Mouse (Mus musculus): ENCODE measurements around the gene Gm14137. TPM values are rescaled to one million over a fixed set of nuclear protein-coding genes. Genes with fewer than 3 reads are reported as not detected.
A peak's percentile ranks its signal among the peaks of the same experiment; 100 is the strongest.

The Gm14137 gene
- total RNA-seq (2021), result not detected

DNA sequence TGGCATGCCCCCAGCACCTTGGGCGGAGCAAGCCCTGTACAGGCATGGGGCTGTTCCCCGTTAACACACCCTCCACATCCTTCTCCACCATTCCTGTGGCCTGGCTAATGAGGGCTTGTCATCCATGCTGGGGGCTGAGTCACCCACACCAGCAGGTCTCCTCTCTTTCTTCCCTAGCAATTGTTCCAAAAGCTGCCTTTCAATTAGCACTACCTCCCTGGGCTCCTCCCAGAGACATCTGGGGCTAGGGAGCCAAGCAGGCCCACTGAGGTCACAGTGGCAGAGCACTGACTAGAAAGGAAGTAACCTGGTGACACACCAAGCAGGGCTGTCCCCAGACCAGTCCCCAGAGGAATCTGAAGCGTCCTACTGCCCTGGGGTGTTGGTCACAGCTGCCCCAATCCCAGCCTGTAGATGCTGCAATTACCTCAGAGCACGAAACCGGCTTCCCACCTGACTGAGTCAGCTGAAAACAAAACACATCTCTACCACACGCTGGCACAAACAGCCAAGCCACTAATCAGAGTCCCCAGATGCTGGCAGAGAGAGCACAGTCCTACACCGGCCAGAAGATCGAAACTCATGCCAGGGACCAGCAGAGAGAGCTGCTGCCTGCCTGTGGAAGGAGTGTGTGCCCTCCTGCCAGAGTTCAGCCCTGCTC lies at the start of gene Gm14137:
TSS of gene Gm14137 (plus strand) at position 519 of the 661 bp plus-strand sequence.
- peak; percentile 62 for DNase-seq
- intact Hi-C loops (cut with DNase I), result no loop called here

DNA sequence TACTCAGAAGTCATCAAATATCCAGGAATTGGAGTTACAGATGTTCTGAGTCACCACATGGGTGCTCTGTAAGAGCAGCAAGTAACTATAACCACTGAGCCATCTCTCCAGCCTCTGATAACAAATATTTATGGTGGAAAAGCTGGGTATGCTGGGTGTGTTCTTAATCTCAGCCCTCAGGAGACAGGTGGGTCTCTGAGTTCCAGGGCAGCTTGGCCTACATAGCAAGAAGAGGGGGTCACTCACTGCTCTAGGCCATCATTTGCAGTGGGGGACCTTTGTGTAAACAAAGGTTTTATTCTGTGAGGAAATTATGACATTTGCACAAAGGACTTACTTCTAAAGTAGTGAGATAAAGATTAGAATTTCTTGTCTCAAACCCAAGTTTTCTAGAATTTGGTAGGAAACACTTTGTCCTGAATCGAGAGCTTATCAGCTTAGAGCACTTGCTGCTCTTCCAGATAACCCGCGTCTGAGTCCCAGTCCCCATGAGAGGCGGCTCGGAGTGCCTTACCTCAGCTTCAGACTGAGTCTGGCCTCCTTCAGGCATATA lies 37.9 kb upstream of the Gm14137 start:
- DNase-seq, result no peak
- intact Hi-C loops (cut with DNase I), result no loop called here

DNA sequence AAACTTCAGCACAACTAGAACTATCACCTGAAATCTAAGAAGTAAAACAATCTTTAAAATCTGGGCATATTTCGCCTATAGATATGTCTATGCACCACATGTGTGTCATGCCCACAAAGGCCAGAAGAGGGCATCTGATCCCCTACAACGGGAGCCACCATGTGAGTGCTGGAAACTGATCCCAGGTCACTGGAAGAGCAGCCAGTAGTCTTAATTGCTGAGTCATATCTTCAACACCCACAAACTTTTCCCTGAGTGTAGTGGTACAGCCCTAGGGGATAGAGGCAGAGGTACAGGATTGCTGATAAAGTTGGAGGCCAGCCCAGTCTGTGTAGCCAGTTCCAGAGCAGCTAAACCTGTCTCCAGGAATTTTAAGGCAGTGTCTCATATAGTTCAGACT lies 29.1 kb upstream of the Gm14137 start:
- intact Hi-C loops (cut with DNase I), result no loop called here
- no peak for DNase-seq

DNA sequence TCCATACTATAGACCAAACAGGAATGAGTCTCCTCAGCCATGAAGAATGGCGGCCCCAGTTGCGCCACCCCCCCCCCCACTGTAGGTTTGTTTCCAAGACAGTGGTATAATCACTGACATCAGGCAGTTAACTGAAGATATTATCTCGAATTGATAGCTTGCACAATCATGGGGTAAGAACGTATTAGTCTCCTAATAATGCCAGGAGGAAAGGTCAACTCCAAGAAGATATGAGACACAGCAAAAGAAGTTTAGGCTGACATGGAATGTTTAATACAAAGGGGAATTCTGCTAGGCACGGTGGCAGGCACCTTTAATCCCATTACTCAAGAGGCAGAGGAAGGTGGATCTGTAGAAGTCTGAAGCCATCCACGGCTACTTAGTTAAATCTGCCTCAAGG lies 27.9 kb upstream of the Gm14137 start:
- intact Hi-C loops (cut with DNase I), result no loop called here
- DNase-seq, result no peak

DNA sequence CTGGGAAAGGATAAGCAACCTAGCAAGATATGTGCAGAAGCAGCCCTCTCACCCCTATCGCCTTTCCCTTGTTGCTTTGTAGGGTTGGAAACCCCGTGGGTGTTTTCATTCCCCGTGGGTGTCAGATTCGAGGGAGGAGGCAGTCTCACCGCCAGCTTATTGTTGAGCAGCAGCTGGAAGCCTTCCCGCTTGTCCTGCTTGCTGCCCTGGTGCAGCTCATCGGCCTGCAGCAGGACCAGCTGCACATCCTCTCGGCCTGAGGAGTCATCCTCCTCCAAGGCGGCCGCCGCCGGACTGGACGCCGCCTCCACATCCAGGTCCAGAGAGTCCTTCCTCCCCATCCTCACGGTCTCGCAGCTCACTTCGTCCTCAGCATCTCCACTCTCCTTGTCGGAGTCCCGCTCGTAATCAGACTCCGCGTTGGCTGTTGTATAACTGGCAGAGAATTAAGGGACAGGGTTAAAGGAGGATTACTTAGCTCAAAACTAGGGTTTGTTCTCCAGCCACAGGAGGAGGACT lies 27.1 kb upstream of the Gm14137 start:
- intact Hi-C loops (cut with DNase I), result no loop called here
- no peak for DNase-seq

DNA sequence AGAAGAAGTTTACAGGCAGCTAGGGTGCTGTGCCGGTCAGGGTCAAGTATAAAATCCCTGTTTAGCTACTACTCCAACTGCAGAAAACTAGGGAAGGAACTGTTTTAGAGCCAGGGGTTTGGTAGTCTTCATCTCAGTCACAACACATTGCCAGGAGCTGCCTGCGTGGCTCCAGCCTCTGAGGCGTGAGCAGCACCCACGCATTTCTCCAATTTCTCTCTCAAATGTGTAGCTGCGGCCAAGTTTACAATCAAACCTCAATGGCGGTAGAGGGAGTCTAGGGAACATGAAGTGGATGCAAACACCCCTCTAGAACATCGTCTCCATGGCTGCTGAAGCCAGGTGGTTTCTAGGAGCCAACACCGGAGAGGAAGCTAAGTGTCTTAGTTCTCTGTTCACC lies 26.5 kb upstream of the Gm14137 start:
- intact Hi-C loops (cut with DNase I), result no loop called here
- no peak for DNase-seq

DNA sequence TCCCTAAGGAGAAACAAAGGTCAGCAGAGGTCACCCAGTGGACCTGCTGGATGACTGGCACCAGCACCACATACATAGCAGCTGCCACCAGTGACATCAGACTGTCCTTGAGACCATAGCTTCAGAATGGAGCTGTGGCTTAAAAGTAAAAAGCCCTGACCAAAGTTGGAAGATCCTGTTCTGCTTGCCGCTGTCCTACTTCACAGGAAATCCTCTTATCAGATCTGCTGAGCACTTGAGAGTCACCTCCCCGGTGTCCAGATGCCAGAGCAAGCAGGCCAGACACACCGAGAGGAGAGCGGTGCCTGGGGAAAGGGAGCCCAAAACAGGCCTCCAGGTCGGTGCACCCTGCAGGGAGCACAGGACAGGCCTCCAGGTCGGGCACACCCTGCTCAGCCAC lies 22.1 kb upstream of the Gm14137 start:
- no peak for DNase-seq
- intact Hi-C loops (cut with DNase I), result no loop called here

DNA sequence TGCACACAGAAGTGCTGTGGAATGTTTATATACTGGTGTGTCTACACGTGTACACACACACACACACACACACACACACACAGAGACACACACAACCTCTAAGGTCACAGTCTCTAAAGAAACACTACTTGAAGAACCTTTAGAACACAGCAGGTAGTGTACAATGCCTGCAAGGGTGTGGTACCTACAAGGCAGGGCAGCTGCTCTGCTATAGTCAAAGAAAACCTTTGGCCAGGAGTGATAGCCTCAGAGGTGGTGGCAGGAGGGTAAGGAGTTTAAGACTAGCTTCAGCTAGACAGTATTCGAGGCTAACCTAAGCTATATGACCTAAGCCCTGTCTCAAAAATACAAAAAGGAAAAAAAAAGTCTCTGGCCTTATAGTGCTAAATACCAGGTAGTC lies 19.6 kb upstream of the Gm14137 start:
- DNase-seq, result no peak
- intact Hi-C loops (cut with DNase I), result no loop called here

DNA sequence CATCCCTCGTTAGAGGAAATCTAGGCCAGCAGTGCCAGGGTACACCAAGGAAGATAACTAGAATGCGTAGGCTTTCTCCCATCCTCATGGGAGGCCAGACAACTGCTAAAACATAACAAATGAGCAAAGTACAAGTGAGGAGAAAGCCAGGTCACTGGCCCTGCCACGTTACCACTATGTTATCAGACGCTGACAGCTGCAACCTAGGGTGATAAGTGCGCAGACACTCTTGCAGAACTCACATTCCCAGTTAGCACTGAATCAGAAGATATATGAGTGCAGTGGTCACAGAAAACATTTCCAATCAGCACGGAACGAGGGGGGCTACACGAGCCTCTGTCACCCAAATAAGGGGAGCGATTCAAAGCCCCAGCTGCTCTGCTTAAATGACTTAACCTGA lies 18.9 kb upstream of the Gm14137 start:
- intact Hi-C loops (cut with DNase I), result no loop called here
- no peak for DNase-seq

DNA sequence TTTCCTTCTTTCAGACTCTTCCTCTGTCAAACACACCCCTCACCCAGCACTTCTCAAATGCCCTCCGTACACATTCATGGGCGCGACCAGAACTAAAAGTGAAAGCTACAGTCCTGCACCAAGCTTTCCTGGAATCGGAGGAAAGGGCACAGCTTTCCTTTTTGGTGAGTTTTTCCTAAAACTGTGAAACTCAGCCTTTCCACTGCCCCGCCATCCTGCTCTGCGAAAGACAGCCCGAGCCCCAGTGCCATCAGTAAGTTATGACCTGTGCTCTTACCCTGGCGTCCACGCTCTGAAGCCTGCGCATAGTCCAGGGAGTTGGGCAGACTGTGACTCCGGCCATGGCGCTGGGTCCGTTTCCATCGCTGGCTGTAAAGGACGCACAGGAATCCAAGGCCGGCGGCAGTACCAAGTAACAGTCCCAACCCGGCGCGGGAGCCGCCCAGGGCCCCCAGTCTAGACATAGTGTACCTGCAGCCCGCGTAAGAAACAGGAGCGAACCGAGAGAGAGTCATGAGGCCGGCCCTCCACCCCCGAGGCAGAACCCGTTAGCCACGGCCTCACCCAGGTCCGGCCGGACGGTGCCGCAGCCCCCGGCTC lies 18.1 kb upstream of the Gm14137 start:
- peak; percentile 25 for DNase-seq
- intact Hi-C loops (cut with DNase I), result no loop called here

DNA sequence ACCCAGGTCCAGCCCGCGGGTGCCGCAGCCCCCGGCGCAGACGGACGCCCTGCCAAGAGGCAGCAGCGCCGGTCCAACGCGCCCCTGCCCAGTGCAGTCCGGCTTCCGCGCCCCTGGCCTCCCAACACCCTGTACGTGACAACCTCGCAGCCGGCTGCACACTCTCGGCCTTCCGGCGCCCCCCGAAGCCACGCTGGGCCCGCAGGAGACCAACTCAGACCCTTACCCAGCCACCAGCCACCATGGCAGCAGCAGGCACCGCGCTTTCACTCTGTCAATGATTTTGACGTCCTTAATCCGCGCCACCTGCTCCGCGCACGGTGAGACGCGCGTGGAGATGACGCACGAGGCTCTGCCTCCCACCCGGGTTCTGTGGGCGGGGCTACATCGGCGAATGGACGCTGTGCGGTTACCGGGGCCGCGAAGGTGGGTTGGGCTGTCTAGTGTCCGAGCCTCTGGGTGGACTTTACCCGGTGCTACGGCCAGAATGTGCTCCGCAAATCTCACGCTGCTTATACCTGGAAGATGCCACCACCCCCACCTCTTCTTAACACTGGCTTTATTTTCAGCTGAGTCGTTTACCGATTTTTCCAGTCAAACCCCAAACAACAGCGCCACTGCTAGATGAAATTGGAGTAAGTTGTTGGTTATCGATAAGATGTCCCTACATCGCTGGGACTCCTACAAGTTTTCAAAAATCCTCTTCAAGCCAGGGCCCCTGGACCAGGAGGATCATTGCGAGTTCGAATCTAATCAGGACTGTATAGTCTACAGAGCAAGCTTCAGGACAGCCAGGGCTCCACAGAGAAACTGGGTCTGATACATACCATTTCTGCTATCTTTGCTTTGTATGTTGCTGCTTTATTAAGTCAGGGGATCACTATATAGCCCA lies 17.4 kb upstream of the Gm14137 start, which contains the start of gene Rmdn3:
TSS of gene Rmdn3 (minus strand) at position 354 of the 892 bp plus-strand sequence.
- DNase-seq, result peak; percentile 96
- intact Hi-C loops (cut with DNase I), result no loop called here

DNA sequence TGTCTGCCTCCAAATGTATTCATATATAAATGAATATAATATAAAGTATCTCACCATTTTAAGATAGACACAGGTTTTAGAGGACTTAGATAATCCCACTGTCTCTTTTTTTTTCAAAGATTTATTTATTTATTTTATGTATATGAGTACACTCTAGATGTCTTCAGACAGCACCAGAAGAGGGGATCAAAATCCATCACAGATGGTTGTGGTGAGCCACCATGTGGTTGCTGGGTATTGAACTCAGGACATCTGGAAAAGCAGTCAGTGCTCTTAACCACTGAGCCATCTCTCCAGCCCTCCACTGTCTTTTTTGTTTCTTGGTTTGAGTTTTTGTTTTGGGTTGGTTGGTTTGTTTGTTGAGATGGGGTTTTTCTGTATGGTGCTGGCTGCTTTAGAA lies 16.5 kb upstream of the Gm14137 start:
- no peak for DNase-seq
- intact Hi-C loops (cut with DNase I), result no loop called here

DNA sequence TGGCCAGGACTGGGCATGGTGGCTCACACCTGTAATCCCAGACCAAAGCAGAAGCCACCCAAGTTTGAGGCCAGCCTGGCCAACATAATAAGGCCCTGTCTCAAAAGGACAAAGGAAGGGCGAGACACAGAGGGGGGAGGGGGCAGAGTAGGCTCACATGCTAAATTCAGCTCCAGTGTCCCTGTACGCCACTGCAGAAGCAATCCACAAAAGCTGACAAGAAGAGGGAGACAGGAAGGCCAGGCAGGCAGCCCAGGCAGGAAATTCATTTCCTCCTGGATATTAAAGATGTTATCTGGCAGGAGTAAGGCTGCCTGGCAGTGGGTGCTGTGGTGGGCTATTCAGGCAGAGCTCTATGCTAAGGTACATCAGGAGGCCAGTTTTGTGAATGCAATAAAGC lies 13.1 kb upstream of the Gm14137 start:
- intact Hi-C loops (cut with DNase I), result no loop called here
- DNase-seq, result no peak

DNA sequence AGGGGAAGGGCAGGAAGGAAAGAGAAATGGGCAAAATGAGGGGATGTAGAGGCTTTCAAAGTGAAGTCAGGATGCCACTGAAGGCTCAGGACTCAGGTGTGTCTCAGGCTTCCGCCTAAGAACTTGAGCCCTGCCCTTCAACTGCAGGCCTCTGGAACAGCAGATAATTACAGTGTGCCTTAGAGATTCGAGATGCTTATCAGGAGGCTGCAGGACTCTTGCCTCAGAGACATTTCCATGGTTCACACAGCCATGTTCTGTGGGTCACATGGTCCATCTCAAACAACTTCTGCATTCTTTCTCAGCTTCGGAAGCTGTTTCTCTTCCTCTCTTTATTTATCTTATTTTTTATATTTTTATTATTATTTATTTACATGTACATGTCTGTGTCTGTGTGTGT lies 11.2 kb upstream of the Gm14137 start:
- DNase-seq, result no peak

DNA sequence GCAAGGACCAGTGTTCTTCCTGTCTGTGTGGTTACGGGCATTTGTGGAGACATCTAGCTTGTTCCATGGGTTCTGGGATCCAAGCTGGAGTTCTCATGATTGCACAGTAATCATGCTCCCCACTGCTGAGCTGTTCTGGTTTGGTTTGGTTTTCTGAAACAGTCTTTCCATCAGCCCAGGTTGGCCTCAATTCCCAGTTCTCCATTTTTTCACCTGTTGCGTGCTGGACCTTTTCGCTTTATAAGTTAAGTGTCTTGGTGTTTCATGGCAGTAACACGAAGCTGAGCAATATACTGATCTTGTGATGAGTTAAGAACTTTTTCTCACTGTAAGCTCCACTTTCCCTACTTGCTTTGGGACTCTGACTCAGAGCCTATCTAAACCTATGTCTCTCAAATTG lies 10.3 kb upstream of the Gm14137 start:
- intact Hi-C loops (cut with DNase I), result no loop called here
- DNase-seq, result no peak

More for the DNA sequence above, 11.2 kb upstream of the Gm14137 start:
- intact Hi-C loops (cut with DNase I), result no loop called here

DNA sequence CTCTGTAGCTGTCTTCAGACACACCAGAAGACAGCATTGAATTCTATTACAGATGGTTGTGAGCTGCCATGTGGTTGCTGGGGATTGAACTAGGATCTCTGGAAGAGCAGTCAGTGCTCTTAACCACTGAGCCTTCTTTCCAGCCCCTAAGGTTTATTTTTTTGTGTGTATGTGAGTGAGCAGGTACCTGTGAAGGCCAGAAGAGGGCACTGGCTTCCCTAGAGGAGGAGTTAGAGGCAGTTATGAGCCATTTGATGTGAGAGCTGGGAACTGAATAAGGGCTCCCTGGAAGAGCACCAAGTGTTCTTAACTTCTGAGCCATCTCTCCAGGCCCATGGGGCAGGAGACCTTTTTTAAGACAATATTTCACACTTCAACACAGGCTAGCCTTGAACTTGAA lies 8.9 kb upstream of the Gm14137 start:
- intact Hi-C loops (cut with DNase I), result no loop called here
- no peak for DNase-seq

DNA sequence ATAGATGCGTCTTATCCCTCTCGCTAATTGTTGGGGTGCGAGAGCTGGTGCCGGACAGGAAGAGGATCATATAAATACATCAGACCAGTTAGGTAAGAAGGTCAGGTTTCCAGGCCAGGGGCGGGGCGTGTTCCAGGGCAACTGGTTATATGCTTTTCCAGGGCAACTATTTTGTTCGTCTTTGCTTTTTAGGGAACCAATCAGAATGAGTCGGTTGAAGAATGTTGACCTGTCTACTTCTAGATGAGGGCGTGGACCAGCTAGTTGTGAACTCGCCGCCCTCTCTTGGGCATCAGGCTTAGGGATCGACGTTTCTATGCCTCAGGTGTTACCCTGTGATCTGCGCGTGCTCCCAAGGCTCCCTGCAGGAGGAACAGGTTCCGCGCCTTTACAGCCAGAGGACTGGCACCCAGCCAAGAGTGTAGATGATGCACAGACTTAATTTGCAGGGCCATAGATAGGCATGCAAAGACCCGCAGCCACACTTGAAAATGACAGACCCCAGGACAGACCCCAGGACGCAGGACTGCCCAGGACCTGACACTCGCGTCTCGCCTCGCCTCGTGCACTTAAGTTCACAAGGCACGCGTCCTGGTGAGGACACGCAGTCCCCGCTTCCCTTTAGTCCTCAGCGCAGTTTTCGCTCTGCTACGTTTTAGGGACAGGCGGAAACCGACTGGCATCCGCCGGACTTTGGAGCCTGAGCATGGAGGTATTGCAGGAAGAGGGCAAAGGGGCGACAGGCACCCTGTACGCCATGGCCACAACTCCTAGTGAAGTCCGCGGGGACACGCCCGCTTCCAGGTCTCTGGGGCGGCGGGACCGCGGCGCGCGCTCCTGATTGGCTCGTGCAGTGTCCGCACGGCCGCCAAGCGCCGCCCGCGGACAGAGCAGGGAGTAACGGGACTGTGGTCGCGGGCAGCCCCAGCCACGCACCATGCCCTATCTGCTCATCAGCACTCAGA lies 7.1 kb upstream of the Gm14137 start, which contains the start of gene Gchfr:
TSS of gene Gchfr (plus strand) at position 873 of the 965 bp plus-strand sequence.
- peak; percentile 47 for DNase-seq
- intact Hi-C loops (cut with DNase I), result no loop called here

DNA sequence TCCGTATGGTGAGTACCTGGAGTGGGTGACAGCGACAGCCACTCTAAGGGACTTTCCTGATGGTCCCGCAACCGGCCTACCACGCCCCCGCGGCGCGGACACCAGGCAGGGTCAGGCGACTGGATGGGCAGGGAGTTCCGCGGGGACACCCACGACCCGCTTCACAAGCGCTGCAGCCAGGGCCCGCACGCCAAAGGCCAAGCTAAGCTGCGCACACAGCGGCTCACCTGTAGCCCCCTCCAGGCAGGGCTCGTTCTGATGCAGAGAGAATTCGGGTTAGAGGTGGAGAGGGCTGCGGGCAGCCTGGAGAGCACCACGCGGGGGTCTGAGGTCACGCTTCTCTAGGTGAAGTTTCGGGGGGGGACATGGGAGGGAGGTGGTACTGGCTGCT lies 6.4 kb upstream of the Gm14137 start:
- DNase-seq, result no peak
- intact Hi-C loops (cut with DNase I), result no loop called here

DNA sequence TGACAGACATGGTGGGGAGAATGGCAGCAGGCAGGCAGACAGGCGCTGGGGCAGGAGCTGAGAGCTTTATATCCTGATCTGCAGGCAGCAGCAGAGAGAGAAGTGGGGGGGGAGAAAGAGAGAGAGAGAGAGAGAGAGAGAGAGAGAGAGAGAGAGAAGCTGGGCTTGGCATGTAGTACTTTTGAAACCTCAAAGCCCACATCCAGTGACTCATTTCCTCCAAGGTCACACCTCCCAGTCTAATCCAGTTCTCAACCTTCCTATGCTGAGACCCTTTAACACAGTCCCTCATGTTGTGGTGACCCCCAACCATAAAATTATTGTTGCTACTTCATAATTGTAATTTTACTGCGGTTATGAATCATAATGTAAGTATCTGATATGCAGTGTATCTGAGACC lies 4.0 kb upstream of the Gm14137 start:
- no peak for DNase-seq
- intact Hi-C loops (cut with DNase I), result no loop called here

DNA sequence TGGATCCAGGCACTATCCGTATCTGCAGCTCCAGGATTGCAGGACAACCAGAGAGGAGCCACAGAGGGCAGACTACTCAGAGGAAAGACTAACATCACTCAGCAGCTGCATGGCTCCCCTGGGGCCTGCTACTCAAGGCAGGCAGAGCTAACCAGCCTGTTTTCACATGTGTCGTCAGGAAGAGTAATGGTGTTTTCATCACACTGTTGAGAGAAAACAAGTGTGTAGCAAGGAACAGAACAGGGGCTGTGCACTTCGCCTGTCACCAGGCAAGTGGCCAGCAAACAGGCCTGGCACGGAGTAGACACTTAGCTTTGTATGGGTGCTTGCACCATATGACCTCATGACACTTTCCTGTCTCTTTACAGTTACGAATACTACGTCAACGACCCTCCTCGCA lies 2.7 kb upstream of the Gm14137 start:
- DNase-seq, result no peak
- intact Hi-C loops (cut with DNase I), result no loop called here

All from left cerebral cortex, postnatal 4 days (tissue).